10 mouse cellular contexts compared by ENCODE assay signal in genomic region chr1:58951841-58952240, GRCm38 (mm10). TPM values are rescaled to one million over a fixed set of nuclear protein-coding genes. Genes with fewer than 3 reads are reported as not detected.
A peak's percentile ranks its signal among the peaks of the same experiment; 100 is the strongest.
DNase-seq lines count a peak whose midpoint lies in the region; ATAC-seq lines count a peak whose summit lies in the region.
"Had no signal": no experiment of that assay in that cellular context is flagged by ENCODE, and none has a peak within 500 bp of the region (broad histone marks: within the 10 kb centered on the region; RNA-seq: fewer than 3 reads in every experiment).

No protein-coding gene starts in this region.

- peak overlapping the region; percentile 1 for H3K9ac ChIP-seq in heart, embryonic 13.5 days
- H3K9ac ChIP-seq in intestine, embryonic 16.5 days (ENCODE audit: low read depth, low read length), result no peak overlapping the region
- no peak overlapping the region for H3K9ac ChIP-seq in limb, embryonic 12.5 days (replicated peaks)
- H3K9ac ChIP-seq in forebrain, embryonic 13.5 days, result no peak overlapping the region
- H3K9ac ChIP-seq: neural tube, embryonic 13.5 days had no signal

- peak overlapping the region; percentile 86 for H3K27ac ChIP-seq in heart, embryonic 13.5 days (replicated peaks)
- peak overlapping the region; percentile 46 for H3K27ac ChIP-seq in brown adipose tissue, adult 24 weeks (replicated peaks; ENCODE audit: low read depth, low read length)
- peak overlapping the region; percentile 34; the same call in 1 of the 2 replicates for H3K27ac ChIP-seq in intestine, embryonic 16.5 days (ENCODE audit: low read length)
- peak overlapping the region; percentile 5; the same call in 1 of the 2 replicates for H3K27ac ChIP-seq in limb, embryonic 12.5 days
- H3K27ac ChIP-seq in forebrain, embryonic 13.5 days, result no peak overlapping the region
- H3K27ac ChIP-seq: neural tube, embryonic 13.5 days had no signal

- no peaks in the 10 kb centered on the region for H3K9me3 ChIP-seq in heart, embryonic 13.5 days
- H3K9me3 ChIP-seq in intestine, embryonic 16.5 days (ENCODE audit: control insufficient read depth, low read length), result no peaks in the 10 kb centered on the region
- H3K9me3 ChIP-seq in limb, embryonic 12.5 days, result no peaks in the 10 kb centered on the region
- H3K9me3 ChIP-seq in forebrain, embryonic 13.5 days (replicated peaks), result no peaks in the 10 kb centered on the region
- H3K9me3 ChIP-seq: neural tube, embryonic 13.5 days had no signal

- no peak overlapping the region; the same call in 1 of the 2 replicates for H3K4me3 ChIP-seq in heart, embryonic 13.5 days
- no peak overlapping the region for H3K4me3 ChIP-seq in brown adipose tissue, adult 24 weeks (ENCODE audit: insufficient read depth, low read depth, low read length)
- no peak overlapping the region for H3K4me3 ChIP-seq in intestine, embryonic 16.5 days (ENCODE audit: low read length)
- H3K4me3 ChIP-seq in limb, embryonic 12.5 days (replicated peaks), result no peak overlapping the region
- H3K4me3 ChIP-seq in forebrain, embryonic 13.5 days, result no peak overlapping the region
- H3K4me3 ChIP-seq: neural tube, embryonic 13.5 days had no signal

- ATAC-seq in heart, embryonic 13.5 days (ENCODE audit: extremely low read depth, insufficient number of reproducible peaks, low FRiP score, low TSS enrichment), result no peak
- no peak for ATAC-seq in intestine, embryonic 16.5 days
- ATAC-seq in limb, embryonic 12.5 days (ENCODE audit: insufficient number of reproducible peaks, insufficient read depth, low FRiP score, low TSS enrichment, low read depth), result no peak
- ATAC-seq in forebrain, embryonic 13.5 days, result no peak

- WGBS in heart, embryonic 13.5 days, result 67% methylated on average over 4 of the region's 4 CpGs
- 64% methylated on average over 4 of the region's 4 CpGs for WGBS in intestine, embryonic 16.5 days
- 56% methylated on average over 4 of the region's 4 CpGs for WGBS in limb, embryonic 12.5 days
- WGBS in forebrain, embryonic 13.5 days, result 75% methylated on average over 4 of the region's 4 CpGs

- DNase-seq in heart, postnatal 14 days, result no peak
- DNase-seq in thymus, postnatal 14 days, result no peak
- no peak for DNase-seq in embryo, embryonic 10.5 days (ENCODE audit: low spot score)
- DNase-seq: right cerebral cortex, postnatal 14 days had no signal

- H3K27me3 ChIP-seq in heart, embryonic 13.5 days (replicated peaks), result no peaks in the 10 kb centered on the region
- H3K27me3 ChIP-seq in intestine, embryonic 16.5 days (replicated peaks; ENCODE audit: control insufficient read depth, insufficient read depth, low read length), result no peaks in the 10 kb centered on the region
- no peaks in the 10 kb centered on the region for H3K27me3 ChIP-seq in limb, embryonic 12.5 days
- no peaks in the 10 kb centered on the region for H3K27me3 ChIP-seq in forebrain, embryonic 13.5 days
- H3K27me3 ChIP-seq: neural tube, embryonic 13.5 days had no signal

- no peaks in the 10 kb centered on the region for H3K36me3 ChIP-seq in heart, embryonic 13.5 days
- H3K36me3 ChIP-seq in intestine, embryonic 16.5 days (ENCODE audit: control insufficient read depth, insufficient read depth, low read length), result no peaks in the 10 kb centered on the region
- no peaks in the 10 kb centered on the region for H3K36me3 ChIP-seq in limb, embryonic 12.5 days
- H3K36me3 ChIP-seq in forebrain, embryonic 13.5 days (ENCODE audit: poor library complexity, severe bottlenecking), result no peaks in the 10 kb centered on the region
- H3K36me3 ChIP-seq: neural tube, embryonic 13.5 days had no signal

- intact Hi-C loops in heart, postnatal 14 days (cut with DNase I), result no loop called here

- peak overlapping the region; percentile 32 for H3K4me2 ChIP-seq in heart, embryonic 13.5 days
- H3K4me2 ChIP-seq in intestine, embryonic 16.5 days (ENCODE audit: low read depth, low read length), result no peak overlapping the region
- no peak overlapping the region for H3K4me2 ChIP-seq in limb, embryonic 12.5 days
- no peak overlapping the region for H3K4me2 ChIP-seq in forebrain, embryonic 13.5 days
- H3K4me2 ChIP-seq: neural tube, embryonic 13.5 days had no signal

- peaks cover 78% of the 10 kb centered on the region for H3K4me1 ChIP-seq in heart, embryonic 13.5 days
- peaks cover 22% of the 10 kb centered on the region for H3K4me1 ChIP-seq in brown adipose tissue, adult 24 weeks (ENCODE audit: control insufficient read depth, insufficient read depth, insufficient read length, low read length)
- peaks cover 20% of the 10 kb centered on the region for H3K4me1 ChIP-seq in intestine, embryonic 16.5 days (ENCODE audit: control insufficient read depth, insufficient read depth, low read length)
- peaks cover 26% of the 10 kb centered on the region for H3K4me1 ChIP-seq in limb, embryonic 12.5 days (replicated peaks)
- H3K4me1 ChIP-seq in forebrain, embryonic 13.5 days, result 0 out of 2 replicates have a peak, but pooled peaks cover 5% of the 10 kb centered on the region

RNA-seq across cellular contexts. Expression of gene Trak2, which starts 21.4 kb away (rescaled TPM):
- polyA plus RNA-seq in heart, embryonic 13.5 days (2015; fragmentation: Nextera tagmentation; extraction: Ambion mirVana), result 24.9 and 25.4 TPM in 2 replicates
- total RNA-seq in heart, postnatal 14 days (2021), result 100 to 1,000 TPM; 154 to 179 TPM
- 24.9 and 35.7 TPM in 2 replicates for polyA plus RNA-seq in brown adipose tissue, adult 24 weeks (2012; ENCODE audit: insufficient read depth, insufficient read length, missing spikeins)
- 9.1 and 9.7 TPM in 2 replicates for polyA plus RNA-seq in intestine, embryonic 16.5 days (2015; fragmentation: Nextera tagmentation; extraction: Ambion mirVana)
- 12.1 and 13.5 TPM in 2 replicates for polyA plus RNA-seq in limb, embryonic 12.5 days (2016; fragmentation: Nextera tagmentation; extraction: Ambion mirVana)
- polyA plus RNA-seq in forebrain, embryonic 13.5 days (2015; fragmentation: Nextera tagmentation; extraction: Ambion mirVana), result 15.6 and 17.1 TPM in 2 replicates

RNA-seq across cellular contexts. Expression of gene Stradb, which starts 21.5 kb away (rescaled TPM):
- 24.1 and 27.4 TPM in 2 replicates for polyA plus RNA-seq in heart, embryonic 13.5 days (2015; fragmentation: Nextera tagmentation; extraction: Ambion mirVana)
- 10 to 100 TPM; 35.1 to 40.0 TPM for total RNA-seq in heart, postnatal 14 days (2021)
- 53.2 and 63.6 TPM in 2 replicates for polyA plus RNA-seq in brown adipose tissue, adult 24 weeks (2012; ENCODE audit: insufficient read depth, insufficient read length, missing spikeins)
- polyA plus RNA-seq in intestine, embryonic 16.5 days (2015; fragmentation: Nextera tagmentation; extraction: Ambion mirVana), result 21.9 and 22.8 TPM in 2 replicates
- 23.5 and 24.5 TPM in 2 replicates for polyA plus RNA-seq in limb, embryonic 12.5 days (2016; fragmentation: Nextera tagmentation; extraction: Ambion mirVana)
- polyA plus RNA-seq in forebrain, embryonic 13.5 days (2015; fragmentation: Nextera tagmentation; extraction: Ambion mirVana), result 62.7 and 63.0 TPM in 2 replicates
